Mouse (Mus musculus) midbrain, postnatal 0 days (tissue): Measurements from ENCODE around the gene Sema3a. TPM values are rescaled to one million over a fixed set of nuclear protein-coding genes. Genes with fewer than 3 reads are reported as not detected.
"Not testable (repeated sequence)": the region's sequence is repeated elsewhere in the genome, so short reads cannot be mapped to it uniquely, and the experiment has no call there.

Experiments
- ATAC-seq: fragments of 200-750 bp; cut with Nextera tagmentation; 2 replicates; pipeline ENCODE4 v1.8.0; 2017; ENCODE audit warnings: moderate number of reproducible peaks, mild to moderate bottlenecking, moderate TSS enrichment, moderate library complexity; ENCODE audit not compliant: low FRiP score
- DNase-seq: peaks from one replicate; pipeline ENCODE4 v3.0.0-alpha.2; 2015; ENCODE audit warnings: low spot score
- H3K27ac ChIP-seq: fragments of 300-500 bp; sonication (generic); 2 replicates; pipeline ENCODE4 v1.5.1; 2014; ENCODE audit warnings: low read depth, mild to moderate bottlenecking, low read length, mixed read lengths
- H3K27me3 ChIP-seq: fragments of 300-500 bp; sonication (generic); 2 replicates; pipeline ENCODE4 v1.6.1; 2014; ENCODE audit warnings: low read length, control low read depth, mixed read lengths; ENCODE audit not compliant: insufficient read depth
- H3K36me3 ChIP-seq: fragments of 300-500 bp; sonication (generic); 2 replicates; pipeline ENCODE4 v1.6.1; 2014; ENCODE audit warnings: low read length, control low read depth, mixed read lengths; ENCODE audit not compliant: insufficient read depth
- H3K4me1 ChIP-seq: fragments of 300-500 bp; sonication (generic); 2 replicates; pipeline ENCODE4 v1.6.1; 2014; ENCODE audit warnings: mild to moderate bottlenecking, control low read depth, antibody characterized with exemption, low read length, mixed read lengths; ENCODE audit not compliant: insufficient read depth
- H3K4me2 ChIP-seq: fragments of 300-500 bp; sonication (generic); 2 replicates; pipeline ENCODE4 v1.6.1; 2014; ENCODE audit warnings: low read depth, mild to moderate bottlenecking, low read length, mixed read lengths; ENCODE audit not compliant: poor library complexity, severe bottlenecking
- H3K4me3 ChIP-seq: fragments of 300-500 bp; sonication (generic); 2 replicates; pipeline ENCODE4 v1.5.1; 2014; ENCODE audit warnings: low read depth, mild to moderate bottlenecking, low read length, moderate library complexity
- H3K9ac ChIP-seq: fragments of 300-500 bp; sonication (generic); replicated peaks from 2 replicates; pipeline ENCODE4 v1.6.1; 2014; ENCODE audit warnings: mild to moderate bottlenecking, low read length, moderate library complexity, mixed read lengths; ENCODE audit not compliant: poor library complexity, severe bottlenecking
- H3K9me3 ChIP-seq: fragments of 300-500 bp; sonication (generic); 2 replicates; pipeline ENCODE4 v1.6.1; 2016; ENCODE audit warnings: low read length, control low read depth
- CTCF ChIP-seq: IDR thresholded peaks from 2 replicates; pipeline ENCODE4 v1.5.1; 2016; ENCODE audit warnings: antibody characterized with exemption, mild to moderate bottlenecking
- WGBS: fragments of 180-500 bp; shearing (Covaris S2); extraction: QIAGEN DNeasy Blood & Tissue Kit; methylation state at CpG from one replicate; pipeline ENCODE4 v1.1.7; 2014; 5-methylcytosine and 5-hydroxymethylcytosine counted together
- polyA plus RNA-seq: library from polyadenylated mRNA; unstranded; fragments of >200 nt; fragmentation: Nextera tagmentation; extraction: Ambion mirVana; gene quantifications from 2 replicates; pipeline ENCODE4 v1.2.1, GENCODE M21; 2015
- total RNA-seq: library from RNA; depleted of rRNA; stranded (reverse); fragments of >200 nt; gene quantifications from 2 replicates; pipeline ENCODE4 v1.2.3, GENCODE M21; 2014

Sema3a gene
- total and polyA plus RNA-seq, 2 experiments from 2014 or later: 4.8 to 13.7 TPM

DNA sequence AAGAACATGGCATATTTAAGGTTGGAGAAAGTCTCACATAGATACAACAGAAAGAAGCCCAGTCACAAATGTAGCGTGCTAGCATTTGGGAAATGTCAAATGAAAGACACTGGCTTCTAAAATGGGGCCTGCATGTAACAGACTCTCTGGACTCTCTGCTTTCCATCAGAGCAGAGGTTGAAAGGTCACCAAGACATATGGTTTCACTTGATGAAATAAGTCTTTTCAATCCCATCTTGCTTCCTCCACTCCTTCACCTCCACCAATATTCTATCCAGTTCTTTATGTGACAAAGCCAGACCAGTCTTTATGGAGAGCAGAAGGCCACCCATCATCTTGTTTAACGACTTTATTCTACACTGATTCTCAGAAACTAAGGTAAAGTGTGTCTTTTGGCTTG, 363.5 kb downstream of the Sema3a start:
- no peak for TF ChIP-seq CTCF
- DNase-seq (no peak), ATAC-seq (no peak)
- H3K36me3 ChIP-seq: no peaks in the 10 kb centered on the region
- H3K27me3 ChIP-seq: no peaks in the 10 kb centered on the region
- H3K4me2 ChIP-seq: no peak overlapping the region
- no peak overlapping the region for H3K9ac ChIP-seq
- H3K4me1 ChIP-seq: no peaks in the 10 kb centered on the region
- H3K4me3 ChIP-seq: no peak overlapping the region
- WGBS: 74% methylated on average over 2 of the region's 2 CpGs
- no peak overlapping the region for H3K27ac ChIP-seq
- no peaks in the 10 kb centered on the region for H3K9me3 ChIP-seq

GRCm38 (mm10) chr5:13495967-13496366, 370.8 kb downstream of the Sema3a start:
- not testable (repeated sequence) for H3K9me3 ChIP-seq, ATAC-seq, H3K4me2 ChIP-seq, H3K4me1 ChIP-seq, H3K4me3 ChIP-seq, H3K9ac ChIP-seq, H3K27ac ChIP-seq, DNase-seq, H3K27me3 ChIP-seq, H3K36me3 ChIP-seq
- WGBS: 82% methylated on average over 3 of the region's 3 CpGs

DNA sequence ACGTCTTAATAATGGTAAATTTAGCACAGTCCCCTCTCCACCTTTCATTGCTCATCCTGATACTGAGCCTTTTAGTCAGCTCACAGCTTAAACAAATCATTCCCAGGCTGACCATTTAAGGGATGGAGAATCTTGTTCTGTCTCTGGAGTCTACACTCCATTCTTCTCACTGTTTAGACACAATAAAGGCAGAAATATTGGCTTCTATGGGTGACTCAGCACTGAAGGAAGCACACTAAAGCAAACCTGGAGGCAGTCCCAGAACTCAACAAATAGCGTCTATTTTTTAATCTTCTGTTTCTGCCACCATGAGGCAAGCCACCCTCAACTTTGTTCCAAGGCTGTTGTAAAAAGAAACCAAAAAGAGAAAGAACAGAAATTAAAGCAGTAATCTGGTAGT, 374.6 kb downstream of the Sema3a start:
- no peak for TF ChIP-seq CTCF
- Histone ChIP-seq H3K4me2 (no peak overlapping the region), H3K9me3 (no peaks in the 10 kb centered on the region), H3K9ac (no peak overlapping the region), H3K27me3 (no peaks in the 10 kb centered on the region), H3K36me3 (no peaks in the 10 kb centered on the region), H3K27ac (no peak overlapping the region), H3K4me1 (no peaks in the 10 kb centered on the region), H3K4me3 (no peak overlapping the region)
- WGBS: 73% methylated on average over 2 of the region's 2 CpGs
- DNase-seq (no peak), ATAC-seq (no peak)

GRCm38 (mm10) chr5:13505839-13506499, 380.8 kb downstream of the Sema3a start:
- H3K9ac ChIP-seq: no peak overlapping the region
- H3K4me2 ChIP-seq: no peak overlapping the region
- no peaks in the 10 kb centered on the region for H3K4me1 ChIP-seq
- H3K4me3 ChIP-seq: no peak overlapping the region
- no peak for TF ChIP-seq CTCF
- no peak for ATAC-seq
- H3K36me3 ChIP-seq: no peaks in the 10 kb centered on the region
- H3K9me3 ChIP-seq: no peaks in the 10 kb centered on the region
- 64% methylated on average over 4 of the region's 4 CpGs for WGBS
- H3K27me3 ChIP-seq: 0 out of 2 replicates have a peak, but pooled peaks cover 5% of the 10 kb centered on the region
- no peak for DNase-seq
- H3K27ac ChIP-seq: no peak overlapping the region

GRCm38 (mm10) chr5:13509163-13509562, 383.9 kb downstream of the Sema3a start:
- Histone ChIP-seq H3K9ac (no peak overlapping the region), H3K4me2 (no peak overlapping the region), H3K27ac (no peak overlapping the region), H3K4me1 (no peaks in the 10 kb centered on the region), H3K27me3 (0 out of 2 replicates have a peak, but pooled peaks cover 5% of the 10 kb centered on the region), H3K9me3 (no peaks in the 10 kb centered on the region), H3K4me3 (no peak overlapping the region), H3K36me3 (no peaks in the 10 kb centered on the region)
- WGBS: 77% methylated on average over 3 of the region's 3 CpGs
- TF ChIP-seq CTCF: no peak
- DNase-seq (no peak), ATAC-seq (no peak)

- Histone ChIP-seq H3K36me3 (no peaks in the 10 kb centered on the region), H3K4me3 (no peak overlapping the region), H3K27me3 (peaks cover 28% of the 10 kb centered on the region), H3K27ac (no peak overlapping the region), H3K9ac (no peak overlapping the region), H3K9me3 (no peaks in the 10 kb centered on the region), H3K4me1 (no peaks in the 10 kb centered on the region), H3K4me2 (no peak overlapping the region)
- DNase-seq: no peak
- TF ChIP-seq CTCF: no peak
- no peak for ATAC-seq
- WGBS: 88% methylated on average over 4 of the region's 4 CpGs
Observed at GRCm38 (mm10) chr5:13517018-13517417, 391.8 kb downstream of the Sema3a start.
